Mouse (Mus musculus) CD4-positive helper T cell, adult 2 months (primary cell): ENCODE measurements around the gene Atp5s.

Experiments used
- DNase-seq: peaks from one replicate; pipeline ENCODE4 v3.0.0-alpha.2; 2012; ENCODE audit warnings: low read depth, missing footprints, low spot score

Atp5s gene

GRCm38 (mm10) chr12:69777957-69778356 is 53.2 kb downstream of the Atp5s start:
- no peak for DNase-seq

GRCm38 (mm10) chr12:69781480-69781879 is 56.7 kb downstream of the Atp5s start:
- DNase-seq = no peak

- no peak for DNase-seq
These were observed 57.3 kb downstream of the Atp5s start for GRCm38 (mm10) chr12:69781935-69782650.

- DNase-seq = no peak
These were observed 58.7 kb downstream of the Atp5s start for GRCm38 (mm10) chr12:69783247-69784025.

GRCm38 (mm10) chr12:69785471-69785870 is 60.7 kb downstream of the Atp5s start:
- no peak for DNase-seq

- DNase-seq = no peak
These were observed 63.6 kb downstream of the Atp5s start for GRCm38 (mm10) chr12:69788380-69788779.

GRCm38 (mm10) chr12:69789766-69790529 is 65.2 kb downstream of the Atp5s start:
- no peak for DNase-seq

- peak; percentile 37 for DNase-seq
These were observed 66.1 kb downstream of the Atp5s start, which contains the start of gene Cdkl1 for GRCm38 (mm10) chr12:69790530-69791505. Gene Cdkl1, minus strand, starts transcription at chr12:69791267.
